Mouse (Mus musculus): Measurements from ENCODE around the gene Rbpjl. TPM values are rescaled to one million over a fixed set of nuclear protein-coding genes. Genes with fewer than 3 reads are reported as not detected.

Gene Rbpjl
- polyA plus RNA-seq, 1 experiment, result not detected

DNA sequence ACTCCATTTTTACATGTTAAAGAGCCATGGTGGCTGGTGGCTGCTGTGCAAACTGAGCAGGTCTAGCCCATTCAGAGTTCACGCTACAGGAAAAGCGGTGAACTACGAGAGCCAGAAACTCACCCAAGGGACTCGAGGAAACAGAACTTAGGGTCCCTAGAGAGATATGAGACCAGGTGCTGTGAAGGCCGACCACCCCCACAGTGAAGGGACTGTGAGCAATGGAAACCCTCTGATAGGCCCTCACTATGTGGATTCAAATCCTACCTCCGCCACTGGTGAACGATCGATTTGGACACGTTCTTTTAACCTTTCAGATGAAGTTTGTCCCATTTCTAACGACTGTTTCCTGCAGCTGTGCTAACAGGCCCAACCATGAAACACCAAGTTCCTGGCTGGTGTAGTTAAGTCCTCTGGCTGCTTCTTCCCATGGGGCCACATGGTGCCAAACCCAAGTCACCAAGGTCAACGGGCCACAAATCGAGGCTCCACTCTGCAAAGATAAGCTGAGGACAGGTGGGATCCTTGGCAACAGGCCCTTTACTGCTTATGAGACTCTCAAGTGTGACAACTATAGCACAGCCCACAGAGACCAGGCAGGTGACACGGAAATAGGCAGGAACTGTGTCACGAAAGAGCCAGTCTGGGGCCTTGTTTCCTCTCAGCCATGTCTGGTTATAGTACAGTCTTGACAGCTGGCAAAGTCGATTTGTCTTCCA, 19.9 kb downstream of the Rbpjl start:
- 0 out of 2 replicates have a peak, but pooled peaks cover 5% of the 10 kb centered on the region for H3K4me1 ChIP-seq (ENCODE audit: control insufficient read depth, insufficient read depth, low read length)
- WGBS, result 92% methylated on average over 15 of the region's 15 CpGs
- no peak for TF ChIP-seq CTCF (IDR thresholded peaks at IDR 0.05; ENCODE audit: insufficient read depth, low read depth, low read length)
- TF ChIP-seq POLR2A (IDR thresholded peaks at IDR 0.05; ENCODE audit: insufficient read depth, low read depth, low read length), result no peak
- H3K4me3 ChIP-seq (ENCODE audit: insufficient read depth, low read depth, low read length), result no peak overlapping the region
- H3K27ac ChIP-seq (ENCODE audit: insufficient read depth, low read depth, low read length), result no peak overlapping the region

GRCm38 (mm10) chr2:164423464-164423863, 20.5 kb downstream of the Rbpjl start:
- WGBS, result 81% methylated on average over 11 of the region's 11 CpGs
- no peak overlapping the region for H3K4me3 ChIP-seq (ENCODE audit: insufficient read depth, low read depth, low read length)
- no peak overlapping the region for H3K27ac ChIP-seq (ENCODE audit: insufficient read depth, low read depth, low read length)
- H3K4me1 ChIP-seq (ENCODE audit: control insufficient read depth, insufficient read depth, low read length), result 0 out of 2 replicates have a peak, but pooled peaks cover 5% of the 10 kb centered on the region
- TF ChIP-seq CTCF (IDR thresholded peaks at IDR 0.05; ENCODE audit: insufficient read depth, low read depth, low read length), result no peak
- no peak for TF ChIP-seq POLR2A (IDR thresholded peaks at IDR 0.05; ENCODE audit: insufficient read depth, low read depth, low read length)

DNA sequence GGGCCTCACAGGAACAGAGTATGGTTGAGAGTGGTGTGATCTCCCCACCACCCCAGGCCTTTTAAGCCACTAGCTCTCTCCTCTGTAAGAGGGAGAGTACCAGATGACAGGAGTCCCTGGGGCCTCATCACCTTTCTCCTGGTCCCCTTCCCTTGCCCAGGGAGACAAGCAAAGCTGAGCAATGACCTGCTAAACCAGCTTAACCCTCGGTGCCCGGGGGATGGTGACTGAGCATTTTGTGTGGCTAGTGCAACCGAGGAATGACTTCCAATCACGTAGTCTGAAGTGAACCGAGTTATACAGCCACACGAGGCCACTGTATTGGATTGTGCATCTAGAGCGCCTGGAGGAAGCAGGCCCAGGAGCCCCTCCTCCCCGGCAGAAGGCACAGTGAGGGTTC, 21.5 kb downstream of the Rbpjl start:
- Histone ChIP-seq H3K4me1 (ENCODE audit: control insufficient read depth, insufficient read depth, low read length) (0 out of 2 replicates have a peak, but pooled peaks cover 5% of the 10 kb centered on the region), H3K27ac (ENCODE audit: insufficient read depth, low read depth, low read length) (no peak overlapping the region), H3K4me3 (ENCODE audit: insufficient read depth, low read depth, low read length) (no peak overlapping the region)
- 91% methylated on average over 8 of the region's 8 CpGs for WGBS
- no peak for TF ChIP-seq POLR2A (IDR thresholded peaks at IDR 0.05; ENCODE audit: insufficient read depth, low read depth, low read length)
- TF ChIP-seq CTCF (IDR thresholded peaks at IDR 0.05; ENCODE audit: insufficient read depth, low read depth, low read length), result no peak

GRCm38 (mm10) chr2:164425401-164425800, 22.5 kb downstream of the Rbpjl start:
- TF ChIP-seq POLR2A (IDR thresholded peaks at IDR 0.05; ENCODE audit: insufficient read depth, low read depth, low read length), result no peak
- TF ChIP-seq CTCF (IDR thresholded peaks at IDR 0.05; ENCODE audit: insufficient read depth, low read depth, low read length), result no peak
- Histone ChIP-seq H3K4me3 (ENCODE audit: insufficient read depth, low read depth, low read length) (no peak overlapping the region), H3K27ac (ENCODE audit: insufficient read depth, low read depth, low read length) (no peak overlapping the region), H3K4me1 (ENCODE audit: control insufficient read depth, insufficient read depth, low read length) (peaks cover 5% of the 10 kb centered on the region)
- WGBS, result 80% methylated on average over 5 of the region's 5 CpGs

GRCm38 (mm10) chr2:164426121-164426520, 23.2 kb downstream of the Rbpjl start:
- 43% methylated on average over 12 of the region's 12 CpGs for WGBS
- TF ChIP-seq CTCF (IDR thresholded peaks at IDR 0.05; ENCODE audit: insufficient read depth, low read depth, low read length) (no peak), POLR2A (IDR thresholded peaks at IDR 0.05; ENCODE audit: insufficient read depth, low read depth, low read length) (no peak)
- Histone ChIP-seq H3K4me3 (ENCODE audit: insufficient read depth, low read depth, low read length) (no peak overlapping the region), H3K4me1 (ENCODE audit: control insufficient read depth, insufficient read depth, low read length) (peaks cover 12% of the 10 kb centered on the region), H3K27ac (ENCODE audit: insufficient read depth, low read depth, low read length) (no peak overlapping the region)

- H3K27ac ChIP-seq (ENCODE audit: insufficient read depth, low read depth, low read length), result no peak overlapping the region
- 88% methylated on average over 5 of the region's 5 CpGs for WGBS
- peaks cover 18% of the 10 kb centered on the region for H3K4me1 ChIP-seq (ENCODE audit: control insufficient read depth, insufficient read depth, low read length)
- no peak overlapping the region for H3K4me3 ChIP-seq (ENCODE audit: insufficient read depth, low read depth, low read length)
- TF ChIP-seq POLR2A (IDR thresholded peaks at IDR 0.05; ENCODE audit: insufficient read depth, low read depth, low read length) (no peak), CTCF (IDR thresholded peaks at IDR 0.05; ENCODE audit: insufficient read depth, low read depth, low read length) (no peak)
These were observed 24.0 kb downstream of the Rbpjl start for GRCm38 (mm10) chr2:164426952-164427351.

DNA sequence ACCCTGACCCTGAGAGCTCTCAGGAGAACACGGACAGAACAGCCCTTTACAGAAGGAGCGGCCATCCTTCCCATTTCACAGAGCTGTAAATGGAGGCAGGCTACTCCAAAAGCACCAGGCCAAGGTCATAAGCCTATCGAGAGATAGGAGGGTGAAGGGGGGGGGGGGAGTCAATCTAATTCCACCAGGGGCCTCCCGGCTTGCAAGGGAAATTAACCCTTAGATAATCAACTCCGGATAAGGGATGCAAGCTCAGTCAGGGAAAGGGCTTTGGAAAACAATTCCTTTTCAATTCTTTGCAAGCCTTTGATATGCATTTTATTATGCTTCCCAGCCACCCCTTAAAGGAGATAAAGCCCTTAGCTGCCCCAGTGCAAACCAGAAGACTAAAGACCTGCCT, 25.5 kb downstream of the Rbpjl start:
- H3K27ac ChIP-seq (ENCODE audit: insufficient read depth, low read depth, low read length), result no peak overlapping the region
- TF ChIP-seq POLR2A (IDR thresholded peaks at IDR 0.05; ENCODE audit: insufficient read depth, low read depth, low read length) (no peak), CTCF (IDR thresholded peaks at IDR 0.05; ENCODE audit: insufficient read depth, low read depth, low read length) (no peak)
- 51% methylated on average over 5 of the region's 5 CpGs for WGBS
- no peak overlapping the region for H3K4me3 ChIP-seq (ENCODE audit: insufficient read depth, low read depth, low read length)
- peaks cover 30% of the 10 kb centered on the region for H3K4me1 ChIP-seq (ENCODE audit: control insufficient read depth, insufficient read depth, low read length)

- Histone ChIP-seq H3K4me3 (ENCODE audit: insufficient read depth, low read depth, low read length) (no peak overlapping the region), H3K27ac (ENCODE audit: insufficient read depth, low read depth, low read length) (no peak overlapping the region), H3K4me1 (ENCODE audit: control insufficient read depth, insufficient read depth, low read length) (peaks cover 32% of the 10 kb centered on the region)
- no peak for TF ChIP-seq CTCF (IDR thresholded peaks at IDR 0.05; ENCODE audit: insufficient read depth, low read depth, low read length)
- no peak for TF ChIP-seq POLR2A (IDR thresholded peaks at IDR 0.05; ENCODE audit: insufficient read depth, low read depth, low read length)
- WGBS, result 65% methylated on average over 15 of the region's 15 CpGs
These were observed 27.1 kb downstream of the Rbpjl start for GRCm38 (mm10) chr2:164429881-164430615.

DNA sequence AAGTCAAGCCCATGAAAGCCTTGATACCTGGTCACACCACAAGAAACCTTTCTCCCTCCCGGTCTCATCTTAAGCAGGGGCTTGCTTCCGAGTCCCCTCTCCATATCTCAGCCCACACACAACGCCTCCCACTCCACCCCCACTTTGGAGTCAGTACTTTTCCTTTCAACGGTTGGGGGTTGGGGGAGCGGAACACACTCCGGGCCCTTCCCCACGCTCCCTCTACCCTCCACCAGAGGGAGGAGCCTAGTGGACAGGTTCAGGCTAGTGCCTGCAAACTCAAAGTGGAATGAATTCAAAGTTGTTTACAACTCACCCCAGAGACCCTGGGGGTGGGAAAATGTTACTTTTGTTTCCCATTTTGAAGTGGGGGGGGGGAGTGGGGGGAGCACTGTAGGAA, 27.8 kb downstream of the Rbpjl start:
- WGBS, result 26% methylated on average over 7 of the region's 7 CpGs
- no peak for TF ChIP-seq POLR2A (IDR thresholded peaks at IDR 0.05; ENCODE audit: insufficient read depth, low read depth, low read length)
- TF ChIP-seq CTCF (IDR thresholded peaks at IDR 0.05; ENCODE audit: insufficient read depth, low read depth, low read length), result no peak
- peaks cover 32% of the 10 kb centered on the region for H3K4me1 ChIP-seq (ENCODE audit: control insufficient read depth, insufficient read depth, low read length)
- no peak overlapping the region for H3K4me3 ChIP-seq (ENCODE audit: insufficient read depth, low read depth, low read length)
- H3K27ac ChIP-seq (ENCODE audit: insufficient read depth, low read depth, low read length), result no peak overlapping the region

Data from olfactory bulb, adult 2 months (tissue).